Mouse (Mus musculus): ENCODE measurements at regions not wholly inside any gene's neighbourhood (a gene's known extent, or its start where the extent isn't known, plus 50 kb on each side); places are given as distances from the start of the nearest gene placed in this dataset.

GRCm38 (mm10) chr4:125211459-125212175 lies 84.0 kb upstream of the Zc3h12a start:
- Histone ChIP-seq H3K27me3 (replicated peaks; ENCODE audit: low read depth, poor library complexity, severe bottlenecking) (peaks cover 17% of the 10 kb centered on the region), H3K4me1 (peaks cover 20% of the 10 kb centered on the region), H3K36me3 (replicated peaks) (no peaks in the 10 kb centered on the region), H3K27ac (replicated peaks) (no peak overlapping the region), H3K9me3 (peaks cover 12% of the 10 kb centered on the region), H3K4me3 (no peak overlapping the region)
- DNase-seq (ENCODE audit: low spot score), result no peak
- WGBS, result 57% methylated on average over 4 of the region's 4 CpGs

- H3K4me1 ChIP-seq, result peaks cover 20% of the 10 kb centered on the region
- no peak overlapping the region for H3K4me3 ChIP-seq
- 82% methylated on average over 6 of the region's 6 CpGs for WGBS
- peaks cover 4% of the 10 kb centered on the region for H3K9me3 ChIP-seq
- DNase-seq (ENCODE audit: low spot score), result no peak
- no peak overlapping the region for H3K27ac ChIP-seq (replicated peaks)
- H3K36me3 ChIP-seq (replicated peaks), result no peaks in the 10 kb centered on the region
- H3K27me3 ChIP-seq (replicated peaks; ENCODE audit: low read depth, poor library complexity, severe bottlenecking), result peaks cover 17% of the 10 kb centered on the region
Observed at GRCm38 (mm10) chr4:125210719-125211118, 83.1 kb upstream of the Zc3h12a start.

GRCm38 (mm10) chr4:125208136-125208915 lies 80.7 kb upstream of the Zc3h12a start:
- no peak overlapping the region for H3K27ac ChIP-seq (replicated peaks)
- WGBS, result 70% methylated on average over 17 of the region's 17 CpGs
- DNase-seq (ENCODE audit: low spot score), result no peak
- peaks cover 20% of the 10 kb centered on the region for H3K4me1 ChIP-seq
- no peak overlapping the region for H3K4me3 ChIP-seq
- peaks cover 20% of the 10 kb centered on the region for H3K27me3 ChIP-seq (replicated peaks; ENCODE audit: low read depth, poor library complexity, severe bottlenecking)
- H3K36me3 ChIP-seq (replicated peaks), result no peaks in the 10 kb centered on the region
- no peaks in the 10 kb centered on the region for H3K9me3 ChIP-seq

GRCm38 (mm10) chr4:125203521-125203920 lies 75.9 kb upstream of the Zc3h12a start:
- WGBS, result 84% methylated on average over 8 of the region's 8 CpGs
- H3K36me3 ChIP-seq (replicated peaks), result no peaks in the 10 kb centered on the region
- H3K4me3 ChIP-seq, result no peak overlapping the region
- peaks cover 22% of the 10 kb centered on the region for H3K27me3 ChIP-seq (replicated peaks; ENCODE audit: low read depth, poor library complexity, severe bottlenecking)
- no peaks in the 10 kb centered on the region for H3K9me3 ChIP-seq
- peaks cover 10% of the 10 kb centered on the region; the same call in 1 of the 2 replicates for H3K4me1 ChIP-seq
- no peak for DNase-seq (ENCODE audit: low spot score)
- H3K27ac ChIP-seq (replicated peaks), result no peak overlapping the region

GRCm38 (mm10) chr4:125201638-125202325 lies 74.1 kb upstream of the Zc3h12a start:
- Histone ChIP-seq H3K36me3 (replicated peaks) (no peaks in the 10 kb centered on the region), H3K4me3 (no peak overlapping the region), H3K27me3 (replicated peaks; ENCODE audit: low read depth, poor library complexity, severe bottlenecking) (peaks cover 39% of the 10 kb centered on the region), H3K9me3 (no peaks in the 10 kb centered on the region), H3K4me1 (peaks cover 8% of the 10 kb centered on the region), H3K27ac (replicated peaks) (no peak overlapping the region)
- 89% methylated on average over 12 of the region's 12 CpGs for WGBS
- DNase-seq (ENCODE audit: low spot score), result no peak

- no peaks in the 10 kb centered on the region for H3K36me3 ChIP-seq (replicated peaks)
- H3K4me3 ChIP-seq, result no peak overlapping the region
- peaks cover 13% of the 10 kb centered on the region for H3K4me1 ChIP-seq
- peaks cover 48% of the 10 kb centered on the region for H3K27me3 ChIP-seq (replicated peaks; ENCODE audit: low read depth, poor library complexity, severe bottlenecking)
- 68% methylated on average over 5 of the region's 5 CpGs for WGBS
- DNase-seq (ENCODE audit: low spot score), result no peak
- no peaks in the 10 kb centered on the region for H3K9me3 ChIP-seq
- no peak overlapping the region for H3K27ac ChIP-seq (replicated peaks)
Observed at GRCm38 (mm10) chr4:125200762-125201161, 73.1 kb upstream of the Zc3h12a start.

- Histone ChIP-seq H3K9me3 (no peaks in the 10 kb centered on the region), H3K4me3 (no peak overlapping the region), H3K36me3 (replicated peaks) (no peaks in the 10 kb centered on the region), H3K4me1 (peaks cover 28% of the 10 kb centered on the region), H3K27ac (replicated peaks) (no peak overlapping the region), H3K27me3 (replicated peaks; ENCODE audit: low read depth, poor library complexity, severe bottlenecking) (peaks cover 63% of the 10 kb centered on the region)
- no peak for DNase-seq (ENCODE audit: low spot score)
- 34% methylated on average over 5 of the region's 5 CpGs for WGBS
Observed at GRCm38 (mm10) chr4:125199281-125199680, 71.6 kb upstream of the Zc3h12a start.

GRCm38 (mm10) chr4:125195901-125196435 lies 68.3 kb upstream of the Zc3h12a start:
- Histone ChIP-seq H3K9me3 (no peaks in the 10 kb centered on the region), H3K4me3 (no peak overlapping the region), H3K27ac (replicated peaks) (no peak overlapping the region), H3K27me3 (replicated peaks; ENCODE audit: low read depth, poor library complexity, severe bottlenecking) (peaks cover 84% of the 10 kb centered on the region), H3K4me1 (peaks cover 35% of the 10 kb centered on the region), H3K36me3 (replicated peaks) (no peaks in the 10 kb centered on the region)
- WGBS, result 62% methylated on average over 7 of the region's 7 CpGs
- DNase-seq (ENCODE audit: low spot score), result no peak

- H3K4me3 ChIP-seq, result no peak overlapping the region
- no peaks in the 10 kb centered on the region for H3K9me3 ChIP-seq
- peaks cover 85% of the 10 kb centered on the region for H3K27me3 ChIP-seq (replicated peaks; ENCODE audit: low read depth, poor library complexity, severe bottlenecking)
- DNase-seq (ENCODE audit: low spot score), result no peak
- peaks cover 37% of the 10 kb centered on the region for H3K4me1 ChIP-seq
- H3K36me3 ChIP-seq (replicated peaks), result no peaks in the 10 kb centered on the region
- WGBS, result 27% methylated on average over 12 of the region's 12 CpGs
- H3K27ac ChIP-seq (replicated peaks), result no peak overlapping the region
Observed at GRCm38 (mm10) chr4:125194722-125195380, 67.2 kb upstream of the Zc3h12a start.

- H3K4me3 ChIP-seq, result no peak overlapping the region
- H3K36me3 ChIP-seq (replicated peaks), result no peaks in the 10 kb centered on the region
- H3K27ac ChIP-seq (replicated peaks), result no peak overlapping the region
- no peaks in the 10 kb centered on the region for H3K9me3 ChIP-seq
- H3K27me3 ChIP-seq (replicated peaks; ENCODE audit: low read depth, poor library complexity, severe bottlenecking), result peaks cover 87% of the 10 kb centered on the region
- H3K4me1 ChIP-seq, result peaks cover 34% of the 10 kb centered on the region
- DNase-seq (ENCODE audit: low spot score), result no peak
- WGBS, result 74% methylated on average over 12 of the region's 12 CpGs
Observed at GRCm38 (mm10) chr4:125194298-125194697, 66.7 kb upstream of the Zc3h12a start.

GRCm38 (mm10) chr4:125191680-125192079 lies 64.0 kb upstream of the Zc3h12a start:
- no peak for DNase-seq (ENCODE audit: low spot score)
- Histone ChIP-seq H3K4me3 (no peak overlapping the region), H3K27me3 (replicated peaks; ENCODE audit: low read depth, poor library complexity, severe bottlenecking) (peaks cover 68% of the 10 kb centered on the region), H3K36me3 (replicated peaks) (no peaks in the 10 kb centered on the region), H3K27ac (replicated peaks) (no peak overlapping the region), H3K9me3 (no peaks in the 10 kb centered on the region), H3K4me1 (peaks cover 30% of the 10 kb centered on the region)
- 82% methylated on average over 9 of the region's 9 CpGs for WGBS

GRCm38 (mm10) chr4:125191010-125191409 lies 63.4 kb upstream of the Zc3h12a start:
- Histone ChIP-seq H3K4me1 (peaks cover 28% of the 10 kb centered on the region), H3K36me3 (replicated peaks) (no peaks in the 10 kb centered on the region), H3K27ac (replicated peaks) (no peak overlapping the region), H3K27me3 (replicated peaks; ENCODE audit: low read depth, poor library complexity, severe bottlenecking) (peaks cover 62% of the 10 kb centered on the region), H3K9me3 (no peaks in the 10 kb centered on the region), H3K4me3 (no peak overlapping the region)
- DNase-seq (ENCODE audit: low spot score), result peak; percentile 55
- 17% methylated on average over 11 of the region's 11 CpGs for WGBS

All from embryonic facial prominence, embryonic 10.5 days (tissue).